Mouse (Mus musculus) ovary, postnatal 10 days (tissue): ENCODE measurements at regions not wholly inside any gene's neighbourhood (a gene's known extent, or its start where the extent isn't known, plus 50 kb on each side); places are given as distances from the start of the nearest gene placed in this dataset.

Source experiments
- DNase-seq: peaks from one replicate; pipeline ENCODE4 v3.0.0; 2022; ENCODE audit warnings: low spot score

- no peak for DNase-seq
These were observed 163.8 kb upstream of the Zfp703 start for GRCm38 (mm10) chr8:26813198-26813815.

GRCm38 (mm10) chr8:26815020-26815584, 162.0 kb upstream of the Zfp703 start:
- no peak for DNase-seq

GRCm38 (mm10) chr8:26816977-26817376, 160.1 kb upstream of the Zfp703 start:
- no peak for DNase-seq

GRCm38 (mm10) chr8:26824189-26824941, 152.8 kb upstream of the Zfp703 start:
- DNase-seq: no peak

GRCm38 (mm10) chr8:26828311-26828909, 148.7 kb upstream of the Zfp703 start:
- no peak for DNase-seq

GRCm38 (mm10) chr8:26829313-26829712, 147.8 kb upstream of the Zfp703 start:
- no peak for DNase-seq

- DNase-seq: no peak
These were observed 146.0 kb upstream of the Zfp703 start for GRCm38 (mm10) chr8:26831148-26831547.

GRCm38 (mm10) chr8:26831790-26832189, 145.3 kb upstream of the Zfp703 start:
- DNase-seq: no peak

GRCm38 (mm10) chr8:26832546-26832945, 144.6 kb upstream of the Zfp703 start:
- no peak for DNase-seq

- DNase-seq: no peak
These were observed 143.8 kb upstream of the Zfp703 start for GRCm38 (mm10) chr8:26833297-26833696.

GRCm38 (mm10) chr8:26833784-26834183, 143.3 kb upstream of the Zfp703 start:
- DNase-seq: no peak

GRCm38 (mm10) chr8:26834604-26835003, 142.5 kb upstream of the Zfp703 start:
- DNase-seq: no peak

- no peak for DNase-seq
These were observed 142.0 kb upstream of the Zfp703 start for GRCm38 (mm10) chr8:26835076-26835475.

- no peak for DNase-seq
These were observed 141.5 kb upstream of the Zfp703 start for GRCm38 (mm10) chr8:26835616-26836015.

GRCm38 (mm10) chr8:26836552-26836951, 140.6 kb upstream of the Zfp703 start:
- DNase-seq: no peak

- no peak for DNase-seq
These were observed 136.8 kb upstream of the Zfp703 start for GRCm38 (mm10) chr8:26840286-26840685.

- DNase-seq: no peak
These were observed 136.1 kb upstream of the Zfp703 start for GRCm38 (mm10) chr8:26840745-26841680.

GRCm38 (mm10) chr8:26843714-26844113, 133.4 kb upstream of the Zfp703 start:
- DNase-seq: no peak

GRCm38 (mm10) chr8:26844132-26844808, 132.9 kb upstream of the Zfp703 start:
- DNase-seq: no peak

GRCm38 (mm10) chr8:26844809-26845143, 132.3 kb upstream of the Zfp703 start:
- no peak for DNase-seq

- DNase-seq: no peak
These were observed 131.5 kb upstream of the Zfp703 start for GRCm38 (mm10) chr8:26845481-26846194.
